Mouse (Mus musculus): ENCODE data around the gene Pdlim1. TPM values are rescaled to one million over a fixed set of nuclear protein-coding genes. Genes with fewer than 3 reads are reported as not detected.

Pdlim1 gene
- polyA plus RNA-seq, 1 experiment: 205 TPM

GRCm38 (mm10) chr19:40278372-40279023 lies 6.9 kb upstream of the Pdlim1 start:
- no peaks in the 10 kb centered on the region for H3K9me3 ChIP-seq (replicated peaks; ENCODE audit: control insufficient read depth, insufficient read depth, low read length, poor library complexity, severe bottlenecking)
- no peak overlapping the region for H3K9ac ChIP-seq (ENCODE audit: low read depth, poor library complexity, severe bottlenecking)
- H3K27me3 ChIP-seq (ENCODE audit: control insufficient read depth, insufficient read depth, low read length, poor library complexity, severe bottlenecking): no peaks in the 10 kb centered on the region
- no peaks in the 10 kb centered on the region for H3K36me3 ChIP-seq (ENCODE audit: control insufficient read depth, insufficient read depth, low read length, poor library complexity, severe bottlenecking)
- no peak overlapping the region for H3K4me3 ChIP-seq (ENCODE audit: low read depth, low read length)
- TF ChIP-seq POLR2A (IDR thresholded peaks at IDR 0.05; ENCODE audit: insufficient read depth, low read length) (no peak), CTCF (IDR thresholded peaks at IDR 0.05; ENCODE audit: low read depth, low read length) (no peak), EP300 (IDR thresholded peaks at IDR 0.05; ENCODE audit: insufficient read depth, low read depth, low read length) (no peak)
- no peaks in the 10 kb centered on the region for H3K4me1 ChIP-seq (ENCODE audit: control insufficient read depth, insufficient read depth, low read length)
- H3K27ac ChIP-seq (ENCODE audit: insufficient read depth, low read length): no peak overlapping the region

GRCm38 (mm10) chr19:40277494-40277893 lies 5.9 kb upstream of the Pdlim1 start:
- Histone ChIP-seq H3K4me3 (ENCODE audit: low read depth, low read length) (no peak overlapping the region), H3K9ac (ENCODE audit: low read depth, poor library complexity, severe bottlenecking) (no peak overlapping the region), H3K27me3 (ENCODE audit: control insufficient read depth, insufficient read depth, low read length, poor library complexity, severe bottlenecking) (no peaks in the 10 kb centered on the region), H3K27ac (ENCODE audit: insufficient read depth, low read length) (no peak overlapping the region), H3K4me1 (ENCODE audit: control insufficient read depth, insufficient read depth, low read length) (no peaks in the 10 kb centered on the region), H3K36me3 (ENCODE audit: control insufficient read depth, insufficient read depth, low read length, poor library complexity, severe bottlenecking) (no peaks in the 10 kb centered on the region), H3K9me3 (replicated peaks; ENCODE audit: control insufficient read depth, insufficient read depth, low read length, poor library complexity, severe bottlenecking) (no peaks in the 10 kb centered on the region)
- TF ChIP-seq EP300 (IDR thresholded peaks at IDR 0.05; ENCODE audit: insufficient read depth, low read depth, low read length): no peak
- TF ChIP-seq CTCF (IDR thresholded peaks at IDR 0.05; ENCODE audit: low read depth, low read length): no peak
- TF ChIP-seq POLR2A (IDR thresholded peaks at IDR 0.05; ENCODE audit: insufficient read depth, low read length): no peak

GRCm38 (mm10) chr19:40275401-40276188 lies 4.0 kb upstream of the Pdlim1 start:
- no peaks in the 10 kb centered on the region for H3K9me3 ChIP-seq (replicated peaks; ENCODE audit: control insufficient read depth, insufficient read depth, low read length, poor library complexity, severe bottlenecking)
- H3K4me1 ChIP-seq (ENCODE audit: control insufficient read depth, insufficient read depth, low read length): no peaks in the 10 kb centered on the region
- peak overlapping the region; percentile 35 for H3K4me3 ChIP-seq (ENCODE audit: low read depth, low read length)
- peak overlapping the region; percentile 17 for H3K9ac ChIP-seq (ENCODE audit: low read depth, poor library complexity, severe bottlenecking)
- TF ChIP-seq EP300 (IDR thresholded peaks at IDR 0.05; ENCODE audit: insufficient read depth, low read depth, low read length): no peak
- no peak for TF ChIP-seq POLR2A (IDR thresholded peaks at IDR 0.05; ENCODE audit: insufficient read depth, low read length)
- TF ChIP-seq CTCF (IDR thresholded peaks at IDR 0.05; ENCODE audit: low read depth, low read length): no peak
- no peaks in the 10 kb centered on the region for H3K36me3 ChIP-seq (ENCODE audit: control insufficient read depth, insufficient read depth, low read length, poor library complexity, severe bottlenecking)
- H3K27me3 ChIP-seq (ENCODE audit: control insufficient read depth, insufficient read depth, low read length, poor library complexity, severe bottlenecking): no peaks in the 10 kb centered on the region
- peak overlapping the region; percentile 18 for H3K27ac ChIP-seq (ENCODE audit: insufficient read depth, low read length)

GRCm38 (mm10) chr19:40272674-40273073 lies 1.0 kb upstream of the Pdlim1 start:
- H3K27me3 ChIP-seq (ENCODE audit: control insufficient read depth, insufficient read depth, low read length, poor library complexity, severe bottlenecking): no peaks in the 10 kb centered on the region
- peaks cover 4% of the 10 kb centered on the region; the same call in 1 of the 2 replicates for H3K36me3 ChIP-seq (ENCODE audit: control insufficient read depth, insufficient read depth, low read length, poor library complexity, severe bottlenecking)
- peak overlapping the region; percentile 96 for H3K27ac ChIP-seq (ENCODE audit: insufficient read depth, low read length)
- peak overlapping the region; percentile 26; the same call in 1 of the 2 replicates for H3K4me3 ChIP-seq (ENCODE audit: low read depth, low read length)
- H3K9ac ChIP-seq (ENCODE audit: low read depth, poor library complexity, severe bottlenecking): peak overlapping the region; percentile 63; the same call in 1 of the 2 replicates
- no peak for TF ChIP-seq CTCF (IDR thresholded peaks at IDR 0.05; ENCODE audit: low read depth, low read length)
- peak; percentile 68; the same call in 1 of the 2 replicates for TF ChIP-seq EP300 (IDR thresholded peaks at IDR 0.05; ENCODE audit: insufficient read depth, low read depth, low read length)
- TF ChIP-seq POLR2A (IDR thresholded peaks at IDR 0.05; ENCODE audit: insufficient read depth, low read length): no peak
- no peaks in the 10 kb centered on the region for H3K4me1 ChIP-seq (ENCODE audit: control insufficient read depth, insufficient read depth, low read length)
- H3K9me3 ChIP-seq (replicated peaks; ENCODE audit: control insufficient read depth, insufficient read depth, low read length, poor library complexity, severe bottlenecking): no peaks in the 10 kb centered on the region

- Histone ChIP-seq H3K27ac (ENCODE audit: insufficient read depth, low read length) (no peak overlapping the region), H3K4me3 (ENCODE audit: low read depth, low read length) (peak overlapping the region; percentile 72), H3K9ac (ENCODE audit: low read depth, poor library complexity, severe bottlenecking) (peak overlapping the region; percentile 63), H3K9me3 (replicated peaks; ENCODE audit: control insufficient read depth, insufficient read depth, low read length, poor library complexity, severe bottlenecking) (no peaks in the 10 kb centered on the region), H3K4me1 (ENCODE audit: control insufficient read depth, insufficient read depth, low read length) (peaks cover 3% of the 10 kb centered on the region), H3K36me3 (ENCODE audit: control insufficient read depth, insufficient read depth, low read length, poor library complexity, severe bottlenecking) (peaks cover 4% of the 10 kb centered on the region; the same call in 1 of the 2 replicates), H3K27me3 (ENCODE audit: control insufficient read depth, insufficient read depth, low read length, poor library complexity, severe bottlenecking) (no peaks in the 10 kb centered on the region)
- no peak for TF ChIP-seq EP300 (IDR thresholded peaks at IDR 0.05; ENCODE audit: insufficient read depth, low read depth, low read length)
- TF ChIP-seq POLR2A (IDR thresholded peaks at IDR 0.05; ENCODE audit: insufficient read depth, low read length): no peak
- no peak for TF ChIP-seq CTCF (IDR thresholded peaks at IDR 0.05; ENCODE audit: low read depth, low read length)
These were observed 1.0 kb downstream of the Pdlim1 start for GRCm38 (mm10) chr19:40270351-40271307.

All from ES-Bruce4 (cell line).